Mouse (Mus musculus): Measurements from ENCODE around the gene Cd320. TPM values are rescaled to one million over a fixed set of nuclear protein-coding genes. Genes with fewer than 3 reads are reported as not detected.

The Cd320 gene
- 36.7 TPM for polyA plus RNA-seq (2014; fragmentation: Illumina TruSeq; extraction: RNeasy Lipid Tissue Mini Kit (QIAGEN cat#74804); ENCODE audit: low read depth, low replicate concordance)

GRCm38 (mm10) chr17:33842966-33843795, at the start of gene Cd320:
Cd320 (plus strand) TSS chr17:33843091.

GRCm38 (mm10) chr17:33810334-33811141, 32.4 kb upstream of the Cd320 start, which contains the start of gene Kank3:
Kank3 (plus strand) TSS chr17:33810519.

GRCm38 (mm10) chr17:33824084-33824996, 18.6 kb upstream of the Cd320 start, which contains the start of the genes Rps28 and Ndufa7:
Rps28 (minus strand) TSS chr17:33824562.
Ndufa7 (plus strand) TSS chr17:33824572.

GRCm38 (mm10) chr17:33873537-33873936, 30.6 kb downstream of the Cd320 start, which contains the start of gene Gm7029:
Gm7029 (plus strand) TSS chr17:33873837.

GRCm38 (mm10) chr17:33890533-33891059, 47.7 kb downstream of the Cd320 start, which contains the start of gene Kifc1:
Kifc1 (minus strand) TSS chr17:33890661.

Other genes starting within 250 kb of the Cd320 start
- 3.4 TPM for gene Zfp414, start 214.0 kb upstream of the Cd320 start, polyA plus RNA-seq (2014; fragmentation: Illumina TruSeq; extraction: RNeasy Lipid Tissue Mini Kit (QIAGEN cat#74804); ENCODE audit: low read depth, low replicate concordance)
- gene Pram1, start 205.0 kb upstream of the Cd320 start, polyA plus RNA-seq (2014; fragmentation: Illumina TruSeq; extraction: RNeasy Lipid Tissue Mini Kit (QIAGEN cat#74804); ENCODE audit: low read depth, low replicate concordance): not detected
- gene Hnrnpm, start 156.2 kb upstream of the Cd320 start, polyA plus RNA-seq (2014; fragmentation: Illumina TruSeq; extraction: RNeasy Lipid Tissue Mini Kit (QIAGEN cat#74804); ENCODE audit: low read depth, low replicate concordance): 275 TPM
- 17.2 TPM for gene March2, start 124.4 kb upstream of the Cd320 start, polyA plus RNA-seq (2014; fragmentation: Illumina TruSeq; extraction: RNeasy Lipid Tissue Mini Kit (QIAGEN cat#74804); ENCODE audit: low read depth, low replicate concordance)
- 8.2 TPM for gene Rab11b, start 82.6 kb upstream of the Cd320 start, polyA plus RNA-seq (2014; fragmentation: Illumina TruSeq; extraction: RNeasy Lipid Tissue Mini Kit (QIAGEN cat#74804); ENCODE audit: low read depth, low replicate concordance)
- gene Angptl4, start 61.3 kb upstream of the Cd320 start, polyA plus RNA-seq (2014; fragmentation: Illumina TruSeq; extraction: RNeasy Lipid Tissue Mini Kit (QIAGEN cat#74804); ENCODE audit: low read depth, low replicate concordance): 0.36 TPM
- 15.3 TPM for gene Kank3, start 32.6 kb upstream of the Cd320 start, polyA plus RNA-seq (2014; fragmentation: Illumina TruSeq; extraction: RNeasy Lipid Tissue Mini Kit (QIAGEN cat#74804); ENCODE audit: low read depth, low replicate concordance)
- gene Rps28, start 18.5 kb upstream of the Cd320 start, polyA plus RNA-seq (2014; fragmentation: Illumina TruSeq; extraction: RNeasy Lipid Tissue Mini Kit (QIAGEN cat#74804); ENCODE audit: low read depth, low replicate concordance): 54.7 TPM
- 19.3 TPM for gene Ndufa7, start 18.5 kb upstream of the Cd320 start, polyA plus RNA-seq (2014; fragmentation: Illumina TruSeq; extraction: RNeasy Lipid Tissue Mini Kit (QIAGEN cat#74804); ENCODE audit: low read depth, low replicate concordance)
- not detected for gene Gm7029, start 30.7 kb downstream of the Cd320 start, polyA plus RNA-seq (2014; fragmentation: Illumina TruSeq; extraction: RNeasy Lipid Tissue Mini Kit (QIAGEN cat#74804); ENCODE audit: low read depth, low replicate concordance)
- gene Kifc1, start 47.6 kb downstream of the Cd320 start, polyA plus RNA-seq (2014; fragmentation: Illumina TruSeq; extraction: RNeasy Lipid Tissue Mini Kit (QIAGEN cat#74804); ENCODE audit: low read depth, low replicate concordance): 3.2 TPM
- 0.48 TPM for gene Platr17, start 62.0 kb downstream of the Cd320 start, polyA plus RNA-seq (2014; fragmentation: Illumina TruSeq; extraction: RNeasy Lipid Tissue Mini Kit (QIAGEN cat#74804); ENCODE audit: low read depth, low replicate concordance)
- gene Daxx, start 66.3 kb downstream of the Cd320 start, polyA plus RNA-seq (2014; fragmentation: Illumina TruSeq; extraction: RNeasy Lipid Tissue Mini Kit (QIAGEN cat#74804); ENCODE audit: low read depth, low replicate concordance): 31.5 TPM
- 25.5 TPM for gene Tapbp, start 72.8 kb downstream of the Cd320 start, polyA plus RNA-seq (2014; fragmentation: Illumina TruSeq; extraction: RNeasy Lipid Tissue Mini Kit (QIAGEN cat#74804); ENCODE audit: low read depth, low replicate concordance)
- gene Zbtb22, start 72.8 kb downstream of the Cd320 start, polyA plus RNA-seq (2014; fragmentation: Illumina TruSeq; extraction: RNeasy Lipid Tissue Mini Kit (QIAGEN cat#74804); ENCODE audit: low read depth, low replicate concordance): 3.0 TPM
- gene Rgl2, start 86.5 kb downstream of the Cd320 start, polyA plus RNA-seq (2014; fragmentation: Illumina TruSeq; extraction: RNeasy Lipid Tissue Mini Kit (QIAGEN cat#74804); ENCODE audit: low read depth, low replicate concordance): 6.7 TPM
- 14.6 TPM for gene Pfdn6, start 97.3 kb downstream of the Cd320 start, polyA plus RNA-seq (2014; fragmentation: Illumina TruSeq; extraction: RNeasy Lipid Tissue Mini Kit (QIAGEN cat#74804); ENCODE audit: low read depth, low replicate concordance)
- 1.1 TPM for gene Wdr46, start 97.6 kb downstream of the Cd320 start, polyA plus RNA-seq (2014; fragmentation: Illumina TruSeq; extraction: RNeasy Lipid Tissue Mini Kit (QIAGEN cat#74804); ENCODE audit: low read depth, low replicate concordance)
- gene B3galt4, start 108.4 kb downstream of the Cd320 start, polyA plus RNA-seq (2014; fragmentation: Illumina TruSeq; extraction: RNeasy Lipid Tissue Mini Kit (QIAGEN cat#74804); ENCODE audit: low read depth, low replicate concordance): 0.25 TPM
- gene Vps52, start 112.7 kb downstream of the Cd320 start, polyA plus RNA-seq (2014; fragmentation: Illumina TruSeq; extraction: RNeasy Lipid Tissue Mini Kit (QIAGEN cat#74804); ENCODE audit: low read depth, low replicate concordance): 6.9 TPM
- gene Rps18, start 112.9 kb downstream of the Cd320 start, polyA plus RNA-seq (2014; fragmentation: Illumina TruSeq; extraction: RNeasy Lipid Tissue Mini Kit (QIAGEN cat#74804); ENCODE audit: low read depth, low replicate concordance): 19.7 TPM
- gene H2-K1, start 157.3 kb downstream of the Cd320 start, polyA plus RNA-seq (2014; fragmentation: Illumina TruSeq; extraction: RNeasy Lipid Tissue Mini Kit (QIAGEN cat#74804); ENCODE audit: low read depth, low replicate concordance): 48.0 TPM
- 1.3 TPM for gene Ring1, start 181.6 kb downstream of the Cd320 start, polyA plus RNA-seq (2014; fragmentation: Illumina TruSeq; extraction: RNeasy Lipid Tissue Mini Kit (QIAGEN cat#74804); ENCODE audit: low read depth, low replicate concordance)
- 2.2 TPM for gene H2-Ke6, start 185.0 kb downstream of the Cd320 start, polyA plus RNA-seq (2014; fragmentation: Illumina TruSeq; extraction: RNeasy Lipid Tissue Mini Kit (QIAGEN cat#74804); ENCODE audit: low read depth, low replicate concordance)
- 0.11 TPM for gene Slc39a7, start 188.6 kb downstream of the Cd320 start, polyA plus RNA-seq (2014; fragmentation: Illumina TruSeq; extraction: RNeasy Lipid Tissue Mini Kit (QIAGEN cat#74804); ENCODE audit: low read depth, low replicate concordance)
- 0.55 TPM for gene Rxrb, start 188.7 kb downstream of the Cd320 start, polyA plus RNA-seq (2014; fragmentation: Illumina TruSeq; extraction: RNeasy Lipid Tissue Mini Kit (QIAGEN cat#74804); ENCODE audit: low read depth, low replicate concordance)
- gene Col11a2, start 196.3 kb downstream of the Cd320 start, polyA plus RNA-seq (2014; fragmentation: Illumina TruSeq; extraction: RNeasy Lipid Tissue Mini Kit (QIAGEN cat#74804); ENCODE audit: low read depth, low replicate concordance): 0.07 TPM
- not detected for gene H2-Oa, start 249.2 kb downstream of the Cd320 start, polyA plus RNA-seq (2014; fragmentation: Illumina TruSeq; extraction: RNeasy Lipid Tissue Mini Kit (QIAGEN cat#74804); ENCODE audit: low read depth, low replicate concordance)